ENCODE assay signal across 13 mouse cellular contexts in genomic region chr3:15196101-15196500, GRCm38 (mm10).
DNase-seq lines count a peak whose midpoint lies in the region; TF ChIP-seq lines count a peak whose summit lies in the region.
"Had no signal": no experiment of that assay in that cellular context is flagged by ENCODE, and none has a peak within 500 bp of the region (broad histone marks: within the 10 kb centered on the region; RNA-seq: fewer than 3 reads in every experiment).

No protein-coding gene starts in this region.

- peak; percentile 5 to 36 for DNase-seq in layer of hippocampus, adult 2 months (ENCODE audit: low spot score in 2 of 2)
- DNase-seq in layer of hippocampus, postnatal 36 days = no peak
- DNase-seq in A20 (ENCODE audit: low read depth, low spot score) = peak; percentile 69
- DNase-seq in brain, adult 2 months (ENCODE audit: low read depth, low spot score) = peak; percentile 21
- DNase-seq in lung, postnatal 14 days = peak; percentile 44
- no peak for DNase-seq in embryo, embryonic 11 days
- DNase-seq in yolk sac, embryonic 10.5 days (ENCODE audit: low spot score) = no peak
- DNase-seq: adrenal gland, adult 2 months; cerebellum, adult 8-10 months; gastrocnemius, postnatal 14 days; heart, postnatal 36 days had no signal

- no peak for TF ChIP-seq CTCF in layer of hippocampus, adult 2 months (conservative IDR thresholded peaks at IDR 0.05)

- H3K27ac ChIP-seq in layer of hippocampus, adult 2 months = peak overlapping the region; percentile 73
- H3K27ac ChIP-seq: heart, embryonic 10.5 days; neural tube, embryonic 13.5 days had no signal

- H3K4me3 ChIP-seq in layer of hippocampus, adult 2 months = no peak overlapping the region
- H3K4me3 ChIP-seq: heart, embryonic 10.5 days; neural tube, embryonic 13.5 days had no signal

Comparison
In these comparisons a context has a peak if more than half of its experiments do, and no peak if none do; other contexts are left out.
1. DNase-seq: peak in layer of hippocampus, adult 2 months (2 of 2), A20 (single experiment), brain, adult 2 months (single experiment) and lung, postnatal 14 days (single experiment); none in layer of hippocampus, postnatal 36 days (0 of 2), embryo, embryonic 11 days (single experiment) and yolk sac, embryonic 10.5 days (single experiment).